Mouse (Mus musculus) T-cell, adult 66 days (primary cell): ENCODE measurements around the gene Gm8206. TPM values are rescaled to one million over a fixed set of nuclear protein-coding genes. Genes with fewer than 3 reads are reported as not detected.

Experiments
- total RNA-seq, 2 experiments: library from RNA; stranded (reverse); gene quantifications; 3 replicates in 1 of 2; 4 replicates in 1 of 2; pipeline ENCODE4 v1.2.4; 2023

Gm8206 gene
- not detected for total RNA-seq

GRCm38 (mm10) chr14:6093842-6094241, at the start of gene Gm8206:
Gm8206 (minus strand) TSS chr14:6093942.

GRCm38 (mm10) chr14:6125707-6126106, 32.0 kb upstream of the Gm8206 start, which contains the start of gene Gm3476:
Gm3476 (minus strand) TSS chr14:6125807.

GRCm38 (mm10) chr14:6108272-6108925, 14.7 kb upstream of the Gm8206 start, which contains the start of gene Gm3468:
Gm3468 (minus strand) TSS chr14:6108665.

GRCm38 (mm10) chr14:6058167-6058566, 35.6 kb downstream of the Gm8206 start, which contains the start of gene Gm6337:
Gm6337 (minus strand) TSS chr14:6058267.

GRCm38 (mm10) chr14:5979037-5979436, 114.7 kb downstream of the Gm8206 start, which contains the start of gene Gm3453:
Gm3453 (minus strand) TSS chr14:5979137.

Other genes starting within 250 kb of the Gm8206 start
- under 1 TPM in 1 of 2 experiments, not detected in 1; 0.83 TPM for gene Gm8237, start 213.6 kb downstream of the Gm8206 start, total RNA-seq
- gene Gm3248, start 132.2 kb downstream of the Gm8206 start, total RNA-seq: not detected
- gene Gm3453, start 114.8 kb downstream of the Gm8206 start, total RNA-seq: not detected
- not detected for gene Gm6337, start 35.7 kb downstream of the Gm8206 start, total RNA-seq
- gene Gm3468, start 14.7 kb upstream of the Gm8206 start, total RNA-seq: 1 to 10 TPM in 1 of 2 experiments, under 1 TPM in 1; 0.80 to 1.8 TPM
- not detected for gene Gm3476, start 31.9 kb upstream of the Gm8206 start, total RNA-seq
- gene Gm21560, start 125.3 kb upstream of the Gm8206 start, total RNA-seq: under 1 TPM in 1 of 2 experiments, not detected in 1; 0.33 TPM
- 1 to 10 TPM in 1 of 2 experiments, not detected in 1; 1.1 TPM for gene Gm3411, start 193.3 kb upstream of the Gm8206 start, total RNA-seq
- gene Gm21103, start 210.9 kb upstream of the Gm8206 start, total RNA-seq: not detected
- gene Gm3618, start 249.7 kb upstream of the Gm8206 start, total RNA-seq: not detected